Mouse (Mus musculus) adrenal gland, postnatal 36 days (tissue): Measurements from ENCODE around the gene Mier1. TPM values are rescaled to one million over a fixed set of nuclear protein-coding genes. Genes with fewer than 3 reads are reported as not detected.

Experiments used
- DNase-seq, 2 experiments: peaks; one replicate each; pipeline ENCODE4 v3.0.0; 2021; ENCODE audit warnings: mixed read lengths in 1 of 2
- long read RNA-seq, 2 experiments: library from polyadenylated mRNA; stranded (forward); transcript quantifications; one replicate each; pipeline ENCODE4 v2.0.0; 2021; ENCODE audit warnings: borderline sequencing depth in 2 of 2
- total RNA-seq, 2 experiments: library from RNA; stranded (reverse); gene quantifications; 2 replicates each; pipeline ENCODE4 v1.2.3; 2021

The Mier1 gene
- 10 to 100 TPM; 57.0 to 59.2 TPM for total RNA-seq
- long read RNA-seq, experiment 1, full-length matches to known transcripts: 6 of 19 reads
- long read RNA-seq, experiment 1, partial matches to known transcripts: 8 of 19 reads
- long read RNA-seq, experiment 1, other reads (novel, unspliced or antisense): 5 of 19 reads
- long read RNA-seq, experiment 2, partial matches to known transcripts: 0 of 1 reads
- long read RNA-seq, experiment 2, other reads (novel, unspliced or antisense): 1 of 1 reads

- DNase-seq: peak; percentile 96 to 98
These were observed at the start of gene Mier1, which contains the start of gene Wdr78 for GRCm38 (mm10) chr4:103114184-103115111. TSS of gene Mier1 (plus strand) at chr4:103114390. TSS of gene Wdr78 (minus strand) at chr4:103114555.

GRCm38 (mm10) chr4:103064421-103064820 lies 49.8 kb upstream of the Mier1 start:
- no peak for DNase-seq

GRCm38 (mm10) chr4:103064976-103065375 lies 49.2 kb upstream of the Mier1 start:
- no peak for DNase-seq

- no peak for DNase-seq
These were observed 46.1 kb upstream of the Mier1 start for GRCm38 (mm10) chr4:103067906-103068655.

- DNase-seq: no peak
These were observed 43.6 kb upstream of the Mier1 start for GRCm38 (mm10) chr4:103070631-103071030.

GRCm38 (mm10) chr4:103085237-103085636 lies 29.0 kb upstream of the Mier1 start:
- DNase-seq: no peak

- DNase-seq: no peak
These were observed 18.3 kb upstream of the Mier1 start for GRCm38 (mm10) chr4:103095921-103096320.

GRCm38 (mm10) chr4:103098532-103098931 lies 15.7 kb upstream of the Mier1 start:
- no peak for DNase-seq

- no peak for DNase-seq
These were observed 1.5 kb upstream of the Mier1 start for GRCm38 (mm10) chr4:103112651-103113050.

GRCm38 (mm10) chr4:103113402-103113801 lies 788 bp upstream of the Mier1 start:
- no peak for DNase-seq

- DNase-seq: no peak
These were observed 4.7 kb downstream of the Mier1 start for GRCm38 (mm10) chr4:103118888-103119228.

GRCm38 (mm10) chr4:103119229-103120027 lies 5.2 kb downstream of the Mier1 start:
- DNase-seq: peak; percentile 90 to 94

- no peak for DNase-seq
These were observed 5.8 kb downstream of the Mier1 start for GRCm38 (mm10) chr4:103120028-103120384.

GRCm38 (mm10) chr4:103120395-103120794 lies 6.2 kb downstream of the Mier1 start:
- DNase-seq: no peak

GRCm38 (mm10) chr4:103120874-103121389 lies 6.7 kb downstream of the Mier1 start:
- no peak for DNase-seq

- no peak for DNase-seq
These were observed 8.9 kb downstream of the Mier1 start for GRCm38 (mm10) chr4:103123086-103123485.

- no peak for DNase-seq
These were observed 9.4 kb downstream of the Mier1 start for GRCm38 (mm10) chr4:103123606-103124005.

GRCm38 (mm10) chr4:103126533-103126932 lies 12.3 kb downstream of the Mier1 start:
- DNase-seq: no peak

- no peak for DNase-seq
These were observed 22.8 kb downstream of the Mier1 start for GRCm38 (mm10) chr4:103136946-103137345.

- peak; percentile 81 to 88 for DNase-seq
These were observed 32.1 kb downstream of the Mier1 start for GRCm38 (mm10) chr4:103146339-103146738.

GRCm38 (mm10) chr4:103151946-103152345 lies 37.8 kb downstream of the Mier1 start:
- DNase-seq: peak in 1 of 2 experiments; percentile 16

GRCm38 (mm10) chr4:103158781-103159180 lies 44.6 kb downstream of the Mier1 start:
- DNase-seq: no peak
